Mouse (Mus musculus) thymus, adult 2 months (tissue): ENCODE measurements around the gene Alcam. TPM values are rescaled to one million over a fixed set of nuclear protein-coding genes. Genes with fewer than 3 reads are reported as not detected.

Source experiments
- DNase-seq: peaks from one replicate; pipeline ENCODE4 v3.0.0; 2021
- H3K27ac ChIP-seq: fragments of 200-500 bp; 2 replicates; pipeline ENCODE4 v1.5.1; 2012; ENCODE audit warnings: low read length, control low read depth; ENCODE audit not compliant: control insufficient read depth, insufficient read depth
- H3K27me3 ChIP-seq: fragments of 200-500 bp; 2 replicates; pipeline ENCODE4 v1.6.1; 2012; ENCODE audit warnings: mild to moderate bottlenecking, low read length, moderate library complexity, mixed read lengths; ENCODE audit not compliant: control insufficient read depth, insufficient read depth
- H3K36me3 ChIP-seq: fragments of 200-500 bp; 2 replicates; pipeline ENCODE4 v1.6.1; 2012; ENCODE audit warnings: mild to moderate bottlenecking, low read length, moderate library complexity; ENCODE audit not compliant: control insufficient read depth, insufficient read depth
- H3K4me1 ChIP-seq: fragments of 200-500 bp; replicated peaks from 2 replicates; pipeline ENCODE4 v1.6.1; 2012; ENCODE audit warnings: low read length; ENCODE audit not compliant: control insufficient read depth, insufficient read depth
- H3K4me3 ChIP-seq: fragments of 200-500 bp; 2 replicates; pipeline ENCODE4 v1.5.1; 2012; ENCODE audit warnings: mild to moderate bottlenecking, low read length, control low read depth, moderate library complexity; ENCODE audit not compliant: control insufficient read depth, insufficient read depth
- CTCF ChIP-seq: fragments of 200-500 bp; IDR thresholded peaks from 2 replicates; pipeline ENCODE4 v1.5.1; 2012; ENCODE audit warnings: mild to moderate bottlenecking, control low read depth, low read length, moderate library complexity, borderline replicate concordance; ENCODE audit not compliant: control insufficient read depth, poor library complexity, insufficient read depth; ENCODE audit errors: extremely low read depth
- POLR2A ChIP-seq: fragments of 200-500 bp; IDR thresholded peaks from 2 replicates; pipeline ENCODE4 v1.6.1; 2012; ENCODE audit warnings: mild to moderate bottlenecking, low read length, control low read depth, moderate library complexity; ENCODE audit not compliant: control insufficient read depth, poor library complexity, insufficient read depth; ENCODE audit errors: extremely low read depth
- WGBS: fragments of 180-500 bp; shearing (Covaris S2); methylation state at CpG from one replicate; pipeline ENCODE4 v1.1.7; 2018; 5-methylcytosine and 5-hydroxymethylcytosine counted together
- polyA plus RNA-seq: library from polyadenylated mRNA; depleted of rRNA; stranded (reverse); fragments of >200 nt; gene quantifications from 2 replicates; pipeline ENCODE4 v1.2.3, GENCODE M21; 2012

Alcam gene
- polyA plus RNA-seq, 1 experiment, result 7.7 TPM

DNA sequence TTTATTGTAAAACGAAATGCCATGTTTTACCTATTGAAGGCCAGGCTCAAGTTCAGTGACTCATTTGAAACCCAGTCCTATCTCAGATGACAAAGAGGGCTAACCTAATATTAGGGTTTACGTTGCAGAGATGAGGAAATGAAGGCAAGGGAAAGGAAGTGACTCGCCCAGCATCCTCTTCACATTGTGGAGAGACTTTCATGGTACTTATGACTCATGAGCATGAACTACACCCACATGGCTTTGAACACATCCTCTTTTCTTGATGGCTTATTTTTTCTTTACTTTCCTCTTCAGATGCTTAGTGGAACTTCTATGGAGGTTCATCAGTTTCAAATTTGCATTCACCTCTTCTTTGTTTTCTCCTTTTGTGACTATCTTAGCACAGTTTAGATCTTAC, 16.4 kb upstream of the Alcam start:
- Histone ChIP-seq H3K27ac (no peak overlapping the region), H3K27me3 (no peaks in the 10 kb centered on the region), H3K4me3 (no peak overlapping the region), H3K4me1 (no peaks in the 10 kb centered on the region), H3K36me3 (no peaks in the 10 kb centered on the region)
- DNase-seq, result no peak
- WGBS, result 51% methylated on average over 3 of the region's 3 CpGs
- TF ChIP-seq POLR2A (no peak), CTCF (no peak)

DNA sequence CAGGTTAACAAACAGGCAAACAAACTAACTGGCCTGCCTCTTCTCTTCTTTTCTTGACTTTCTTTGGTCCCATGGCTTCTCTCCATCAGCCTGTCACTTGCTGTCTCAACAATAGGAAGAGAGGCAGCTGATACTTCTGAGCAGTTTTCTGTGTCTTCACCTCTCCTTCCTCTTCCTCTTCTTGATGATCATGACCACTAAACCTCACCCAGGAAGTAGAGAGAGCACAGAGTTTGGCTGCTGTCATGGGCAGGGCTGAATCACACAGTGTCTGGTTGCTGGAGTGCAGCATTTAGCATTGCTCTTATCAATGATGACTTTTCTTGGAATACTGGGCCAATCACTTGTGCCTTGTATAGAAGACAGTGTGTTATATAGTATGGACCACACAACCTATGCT, 14.6 kb upstream of the Alcam start:
- Histone ChIP-seq H3K27ac (no peak overlapping the region), H3K4me1 (no peaks in the 10 kb centered on the region), H3K4me3 (no peak overlapping the region), H3K27me3 (no peaks in the 10 kb centered on the region), H3K36me3 (no peaks in the 10 kb centered on the region)
- no peak for DNase-seq
- TF ChIP-seq CTCF (no peak), POLR2A (no peak)

DNA sequence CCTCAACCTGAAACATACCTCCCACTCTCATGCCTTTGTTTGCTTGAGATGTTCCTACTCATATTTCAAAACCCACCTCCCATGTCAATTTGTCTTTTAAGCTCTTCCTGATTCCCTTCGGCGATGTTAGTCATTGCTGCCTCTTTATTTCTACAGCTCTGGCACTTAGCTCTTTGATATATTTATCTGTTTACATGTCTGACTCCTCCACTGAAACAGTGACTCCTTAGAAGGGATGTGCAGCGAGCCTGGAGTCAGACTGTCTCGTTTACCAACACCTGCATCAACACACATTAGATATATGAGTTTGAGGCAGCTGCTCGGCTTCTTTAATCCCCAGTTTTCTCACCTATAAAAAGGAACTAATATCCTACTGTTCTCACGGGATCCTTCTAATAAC, 12.9 kb upstream of the Alcam start:
- no peak for TF ChIP-seq POLR2A
- TF ChIP-seq CTCF, result no peak
- Histone ChIP-seq H3K36me3 (no peaks in the 10 kb centered on the region), H3K27me3 (no peaks in the 10 kb centered on the region), H3K4me1 (no peaks in the 10 kb centered on the region), H3K4me3 (no peak overlapping the region), H3K27ac (no peak overlapping the region)
- WGBS, result 94% methylated on average over 6 of the region's 6 CpGs
- no peak for DNase-seq

DNA sequence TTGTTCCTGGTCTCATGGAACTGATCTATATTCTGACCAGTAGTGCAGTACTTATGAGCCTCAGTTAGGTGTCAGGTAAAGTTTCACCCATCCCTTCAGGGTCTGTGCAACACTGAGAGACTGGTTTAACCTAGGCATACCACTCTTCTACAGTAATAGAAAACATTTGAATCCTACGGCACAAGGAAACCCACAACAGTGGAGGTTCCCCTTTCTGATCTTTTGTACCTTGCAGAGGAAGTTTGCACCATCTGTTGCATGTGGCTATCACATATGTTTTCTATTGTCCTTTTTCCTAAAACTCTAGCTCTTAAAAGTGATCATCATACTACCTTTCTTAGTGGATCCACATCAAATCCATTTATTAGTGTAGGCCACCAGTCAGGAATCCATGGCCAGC, 10.7 kb upstream of the Alcam start:
- no peak for DNase-seq
- H3K4me3 ChIP-seq, result no peak overlapping the region
- no peaks in the 10 kb centered on the region for H3K4me1 ChIP-seq
- no peaks in the 10 kb centered on the region for H3K27me3 ChIP-seq
- no peaks in the 10 kb centered on the region for H3K36me3 ChIP-seq
- WGBS, result 5% methylated on average over 1 of the region's 1 CpGs
- H3K27ac ChIP-seq, result no peak overlapping the region
- TF ChIP-seq CTCF (no peak), POLR2A (no peak)

DNA sequence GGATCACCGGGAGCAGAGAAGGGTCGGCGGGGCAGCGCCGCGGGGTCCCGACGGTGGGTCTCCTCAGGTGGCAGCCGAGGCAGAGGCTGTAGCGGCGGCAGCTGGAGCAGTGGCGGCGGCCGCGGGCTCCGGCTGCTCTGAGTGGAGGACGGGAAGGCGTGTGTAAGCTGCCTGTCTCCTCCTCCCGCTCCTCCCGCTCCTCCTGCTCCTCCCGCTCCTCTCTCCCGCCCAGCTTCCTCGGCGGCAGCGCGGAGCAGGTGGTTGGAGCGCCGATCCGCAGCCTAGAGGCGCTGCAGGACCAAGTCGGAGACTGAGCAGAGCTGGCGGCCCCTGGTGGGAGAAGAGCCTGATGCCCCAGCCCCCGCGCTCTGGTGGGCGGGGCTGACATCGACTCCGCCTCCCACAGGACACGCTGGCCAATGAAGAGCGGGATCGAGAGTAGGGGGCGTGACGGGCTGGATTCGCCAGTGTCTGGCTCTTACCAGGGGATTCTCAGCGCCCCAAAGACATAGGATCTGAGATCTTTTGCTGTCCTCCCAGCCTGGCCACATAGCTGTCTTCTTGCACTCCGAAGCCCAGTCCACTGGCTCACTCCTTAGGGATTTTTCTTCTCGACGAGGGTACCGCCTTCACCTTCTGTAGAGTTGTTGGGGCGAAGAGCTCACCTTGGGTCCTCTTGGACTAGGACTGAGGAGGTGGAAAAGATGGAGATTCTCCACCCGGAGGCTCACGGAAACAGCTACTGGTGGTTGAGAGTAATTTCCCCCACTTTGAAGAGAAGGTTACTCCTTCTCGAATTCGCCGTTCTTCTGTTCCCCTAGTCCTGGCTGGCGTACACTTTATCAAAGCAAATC, 785 bp downstream of the Alcam start:
- 1% methylated on average over 55 of the region's 55 CpGs for WGBS
- Histone ChIP-seq H3K4me1 (peaks cover 33% of the 10 kb centered on the region), H3K4me3 (peak overlapping the region; percentile 36), H3K36me3 (no peaks in the 10 kb centered on the region), H3K27me3 (peaks cover 17% of the 10 kb centered on the region; the same call in 1 of the 2 replicates), H3K27ac (no peak overlapping the region)
- TF ChIP-seq CTCF (peak; percentile 55; the same call in 1 of the 2 replicates), POLR2A (no peak; the same call in 1 of the 2 replicates)
- peak; percentile 92 for DNase-seq

DNA sequence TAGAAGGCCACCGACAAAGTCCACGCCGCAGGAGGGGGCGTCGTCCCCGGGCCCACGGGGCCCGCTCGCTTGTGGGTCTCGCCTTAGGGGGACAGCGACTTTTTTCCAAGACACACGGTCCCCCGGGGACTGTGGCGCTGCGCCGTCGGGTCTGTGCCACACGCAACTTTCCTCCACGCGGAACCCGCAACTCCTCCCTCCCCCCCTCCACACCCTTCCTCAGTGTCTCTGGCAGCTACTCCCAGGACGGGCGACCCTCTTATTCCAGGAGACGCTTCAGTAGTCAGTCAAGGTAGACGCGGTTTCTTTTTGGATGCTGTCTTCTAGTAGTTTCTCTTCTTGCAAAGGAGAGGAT, 1.4 kb downstream of the Alcam start:
- H3K36me3 ChIP-seq, result no peaks in the 10 kb centered on the region
- no peak overlapping the region for H3K27ac ChIP-seq
- H3K4me1 ChIP-seq, result peaks cover 33% of the 10 kb centered on the region
- peak overlapping the region; percentile 36 for H3K4me3 ChIP-seq
- TF ChIP-seq POLR2A, result no peak
- no peak for DNase-seq
- under 1% methylated on average over 26 of the region's 26 CpGs for WGBS
- peaks cover 17% of the 10 kb centered on the region; the same call in 1 of the 2 replicates for H3K27me3 ChIP-seq

DNA sequence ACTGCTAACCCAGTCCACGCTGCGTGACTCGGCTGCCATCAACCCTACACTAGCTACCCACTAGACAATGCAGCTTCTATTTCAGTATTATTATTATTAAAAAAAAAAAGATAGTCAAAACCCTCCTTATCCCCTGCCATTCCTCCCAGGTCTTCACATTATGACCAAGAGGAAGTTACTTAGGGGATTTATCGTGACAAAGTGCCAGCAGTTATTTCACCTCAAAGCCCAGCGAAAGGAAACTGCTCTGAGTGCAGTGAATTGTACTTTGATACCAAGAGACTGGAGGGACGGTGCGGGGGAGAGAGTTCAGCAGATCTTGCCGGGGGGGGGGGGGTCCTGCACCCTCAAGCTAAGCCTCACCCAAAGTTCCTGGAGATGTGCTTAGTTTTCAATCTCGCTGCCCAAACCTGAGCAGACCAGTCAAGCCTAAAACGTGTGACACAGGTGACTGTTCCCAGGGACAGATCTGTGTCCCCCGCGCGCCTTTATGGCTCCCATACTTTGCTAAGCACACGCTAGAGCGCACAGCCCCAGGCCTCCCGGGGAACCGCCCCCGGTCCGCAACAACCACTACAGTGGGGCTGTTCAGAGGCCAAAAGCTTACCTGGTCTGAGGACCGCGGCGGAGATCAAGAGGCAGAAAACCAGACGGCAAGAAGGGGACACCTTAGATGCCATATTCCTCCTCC, 1.9 kb downstream of the Alcam start:
- peak; percentile 19 for DNase-seq
- H3K27me3 ChIP-seq, result peaks cover 17% of the 10 kb centered on the region; the same call in 1 of the 2 replicates
- H3K4me3 ChIP-seq, result peak overlapping the region; percentile 36
- H3K27ac ChIP-seq, result no peak overlapping the region
- H3K4me1 ChIP-seq, result peaks cover 33% of the 10 kb centered on the region
- TF ChIP-seq POLR2A (no peak), CTCF (no peak)
- no peaks in the 10 kb centered on the region for H3K36me3 ChIP-seq
- under 1% methylated on average over 23 of the region's 23 CpGs for WGBS
